Mouse (Mus musculus) forebrain, embryonic 16.5 days (tissue): ENCODE data around the gene Dda1. TPM values are rescaled to one million over a fixed set of nuclear protein-coding genes. Genes with fewer than 3 reads are reported as not detected.

ENCODE experiments used
- ATAC-seq: fragments of 200-750 bp; cut with Nextera tagmentation; 2 replicates; pipeline ENCODE4 v1.8.0; 2017; ENCODE audit warnings: mild to moderate bottlenecking, moderate library complexity
- H3K27ac ChIP-seq: fragments of 300-500 bp; sonication (generic); 2 replicates; pipeline ENCODE4 v1.5.1; 2014; ENCODE audit warnings: low read length, control low read depth
- H3K27me3 ChIP-seq: fragments of 300-500 bp; sonication (generic); replicated peaks from 2 replicates; pipeline ENCODE4 v1.6.1; 2014; ENCODE audit warnings: low read length; ENCODE audit not compliant: control insufficient read depth, insufficient read depth
- H3K36me3 ChIP-seq: fragments of 300-500 bp; sonication (generic); 2 replicates; pipeline ENCODE4 v1.6.1; 2014; ENCODE audit not compliant: control insufficient read depth, insufficient read depth
- H3K4me1 ChIP-seq: fragments of 300-500 bp; sonication (generic); replicated peaks from 2 replicates; pipeline ENCODE4 v1.6.1; 2014; ENCODE audit warnings: low read length; ENCODE audit not compliant: control insufficient read depth, insufficient read depth
- H3K4me2 ChIP-seq: fragments of 300-500 bp; sonication (generic); 2 replicates; pipeline ENCODE4 v1.6.1; 2014; ENCODE audit warnings: mild to moderate bottlenecking, low read length, control low read depth
- H3K4me3 ChIP-seq: fragments of 300-500 bp; sonication (generic); replicated peaks from 2 replicates; pipeline ENCODE4 v1.5.1; 2014; ENCODE audit warnings: mild to moderate bottlenecking, low read length, control low read depth
- H3K9ac ChIP-seq: fragments of 300-500 bp; sonication (generic); replicated peaks from 2 replicates; pipeline ENCODE4 v1.6.1; 2014; ENCODE audit warnings: low read depth, low read length, control low read depth
- H3K9me3 ChIP-seq: fragments of 300-500 bp; sonication (generic); 2 replicates; pipeline ENCODE4 v1.6.1; 2016; ENCODE audit warnings: low read length; ENCODE audit not compliant: control insufficient read depth
- WGBS: fragments of 180-500 bp; shearing (Covaris S2); extraction: QIAGEN DNeasy Blood & Tissue Kit; methylation state at CpG from one replicate; pipeline ENCODE4 v1.1.7; 2014; 5-methylcytosine and 5-hydroxymethylcytosine counted together
- polyA plus RNA-seq: library from polyadenylated mRNA; unstranded; fragments of >200 nt; fragmentation: Nextera tagmentation; extraction: Ambion mirVana; gene quantifications from 2 replicates; pipeline ENCODE4 v1.2.1, GENCODE M21; 2015

The Dda1 gene
- polyA plus RNA-seq, 1 experiment from 2014 or later = 236 TPM

- H3K9ac ChIP-seq = no peak overlapping the region
- H3K4me1 ChIP-seq = peaks cover 6% of the 10 kb centered on the region
- no peak overlapping the region for H3K27ac ChIP-seq
- H3K9me3 ChIP-seq = no peaks in the 10 kb centered on the region
- H3K4me3 ChIP-seq = no peak overlapping the region
- no peak overlapping the region for H3K4me2 ChIP-seq
- no peak for ATAC-seq
- WGBS = 28% methylated on average over 15 of the region's 15 CpGs
- no peaks in the 10 kb centered on the region for H3K27me3 ChIP-seq
- 0 out of 2 replicates have a peak, but pooled peaks cover 1% of the 10 kb centered on the region for H3K36me3 ChIP-seq
Observed at GRCm38 (mm10) chr8:71497881-71498501, 29.0 kb downstream of the Dda1 start.

- no peaks in the 10 kb centered on the region for H3K36me3 ChIP-seq
- no peak overlapping the region for H3K4me2 ChIP-seq
- H3K27me3 ChIP-seq = no peaks in the 10 kb centered on the region
- no peak overlapping the region for H3K4me3 ChIP-seq
- 48% methylated on average over 15 of the region's 16 CpGs for WGBS
- H3K4me1 ChIP-seq = peaks cover 6% of the 10 kb centered on the region
- H3K9me3 ChIP-seq = no peaks in the 10 kb centered on the region
- no peak overlapping the region for H3K27ac ChIP-seq
- no peak overlapping the region for H3K9ac ChIP-seq
- no peak for ATAC-seq
Observed at GRCm38 (mm10) chr8:71498816-71499690, 30.1 kb downstream of the Dda1 start.

DNA sequence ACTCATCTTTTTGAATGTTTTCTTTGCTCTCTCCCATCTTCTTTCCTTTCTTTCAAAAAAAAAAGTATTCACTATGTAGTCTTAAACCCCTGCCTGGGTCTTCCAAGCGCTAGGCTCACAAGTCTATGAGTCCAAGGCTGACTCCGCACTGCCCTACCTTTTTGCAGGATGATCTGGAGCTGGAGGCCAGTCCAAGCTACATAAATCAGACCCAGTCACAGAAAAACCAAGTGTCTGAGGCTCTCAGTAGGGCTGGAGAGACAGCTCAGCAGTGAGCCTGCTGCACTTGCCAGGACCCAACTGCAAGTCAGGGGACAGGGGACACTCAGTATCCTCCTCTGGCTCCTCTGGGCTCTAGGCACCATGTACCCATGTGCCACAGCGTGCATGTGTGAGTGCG, 35.4 kb downstream of the Dda1 start:
- Histone ChIP-seq H3K4me1 (peaks cover 6% of the 10 kb centered on the region; the same call in 1 of the 2 replicates), H3K4me3 (no peak overlapping the region), H3K27me3 (peaks cover 35% of the 10 kb centered on the region), H3K9ac (no peak overlapping the region), H3K36me3 (no peaks in the 10 kb centered on the region), H3K9me3 (no peaks in the 10 kb centered on the region), H3K4me2 (no peak overlapping the region), H3K27ac (no peak overlapping the region)
- WGBS = 94% methylated on average over 4 of the region's 4 CpGs
- ATAC-seq = no peak

GRCm38 (mm10) chr8:71505326-71505725, 36.3 kb downstream of the Dda1 start:
- peaks cover 39% of the 10 kb centered on the region for H3K27me3 ChIP-seq
- H3K4me1 ChIP-seq = peaks cover 6% of the 10 kb centered on the region; the same call in 1 of the 2 replicates
- H3K4me2 ChIP-seq = no peak overlapping the region
- H3K27ac ChIP-seq = no peak overlapping the region
- no peak overlapping the region for H3K9ac ChIP-seq
- 93% methylated on average over 4 of the region's 4 CpGs for WGBS
- H3K36me3 ChIP-seq = no peaks in the 10 kb centered on the region
- no peaks in the 10 kb centered on the region for H3K9me3 ChIP-seq
- no peak for ATAC-seq
- no peak overlapping the region for H3K4me3 ChIP-seq

DNA sequence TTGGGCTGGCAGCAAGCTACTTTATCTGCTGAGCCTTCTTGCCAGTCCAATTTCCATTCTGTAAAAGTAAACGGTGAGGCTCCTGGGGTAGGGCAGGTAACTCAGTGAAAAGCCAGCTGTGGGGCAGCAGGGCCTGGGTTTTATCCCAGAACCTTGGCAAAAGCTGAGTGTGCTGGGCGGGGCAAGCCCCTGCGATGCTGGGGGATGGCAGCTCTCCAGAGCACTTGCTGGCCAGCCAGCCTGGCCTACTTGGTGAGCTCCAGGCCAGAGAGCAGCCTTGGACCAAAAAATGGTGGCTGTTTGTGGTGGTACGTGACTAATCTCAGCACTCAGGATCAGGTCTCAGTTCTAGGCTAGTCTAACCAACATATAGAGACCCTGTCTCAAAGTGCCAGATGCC, 37.0 kb downstream of the Dda1 start:
- no peak overlapping the region for H3K4me3 ChIP-seq
- H3K27ac ChIP-seq = no peak overlapping the region
- H3K9me3 ChIP-seq = no peaks in the 10 kb centered on the region
- H3K4me2 ChIP-seq = no peak overlapping the region
- no peaks in the 10 kb centered on the region for H3K36me3 ChIP-seq
- ATAC-seq = no peak
- 82% methylated on average over 4 of the region's 4 CpGs for WGBS
- H3K9ac ChIP-seq = no peak overlapping the region
- peaks cover 6% of the 10 kb centered on the region; the same call in 1 of the 2 replicates for H3K4me1 ChIP-seq
- peaks cover 43% of the 10 kb centered on the region for H3K27me3 ChIP-seq

DNA sequence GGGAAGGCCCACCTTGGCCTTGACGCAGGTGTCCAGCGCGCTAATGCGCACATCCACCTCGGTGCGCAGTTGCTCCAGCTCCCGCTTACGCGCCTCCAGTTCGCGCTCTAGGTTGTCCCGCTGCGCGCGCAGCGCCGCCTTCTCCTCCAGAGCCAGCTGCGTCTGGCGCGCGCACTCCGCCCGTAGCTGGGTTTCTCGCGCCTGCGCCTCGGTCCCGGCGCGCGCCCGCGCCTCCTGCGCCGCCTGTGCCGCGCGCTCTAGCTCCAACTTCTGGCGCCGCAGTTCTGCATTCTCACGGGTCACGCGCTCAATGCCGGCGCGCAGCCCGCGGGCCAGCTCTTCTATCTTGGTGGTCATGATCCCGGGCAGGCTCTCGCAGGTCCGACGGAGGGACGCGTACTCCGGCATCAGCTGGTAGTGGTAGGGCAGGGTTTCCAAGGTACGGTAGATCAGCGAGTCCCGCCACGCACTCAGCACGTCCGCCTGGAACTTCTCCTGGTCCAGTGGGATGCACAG, 38.6 kb downstream of the Dda1 start:
- H3K4me1 ChIP-seq = peaks cover 6% of the 10 kb centered on the region; the same call in 1 of the 2 replicates
- H3K27ac ChIP-seq = no peak overlapping the region
- H3K9me3 ChIP-seq = no peaks in the 10 kb centered on the region
- peaks cover 43% of the 10 kb centered on the region for H3K27me3 ChIP-seq
- under 1% methylated on average over 57 of the region's 61 CpGs for WGBS
- peak; percentile 92 for ATAC-seq
- H3K4me3 ChIP-seq = peak overlapping the region; percentile 47
- H3K36me3 ChIP-seq = no peaks in the 10 kb centered on the region
- peak overlapping the region; percentile 55 for H3K9ac ChIP-seq
- peak overlapping the region; percentile 73 for H3K4me2 ChIP-seq

- Histone ChIP-seq H3K4me3 (no peak overlapping the region), H3K27ac (no peak overlapping the region), H3K9ac (no peak overlapping the region), H3K36me3 (no peaks in the 10 kb centered on the region), H3K9me3 (no peaks in the 10 kb centered on the region), H3K4me2 (no peak overlapping the region), H3K27me3 (peaks cover 43% of the 10 kb centered on the region), H3K4me1 (peaks cover 6% of the 10 kb centered on the region; the same call in 1 of the 2 replicates)
- ATAC-seq = no peak
- WGBS = 72% methylated on average over 2 of the region's 2 CpGs
Observed at GRCm38 (mm10) chr8:71509316-71509715, 40.3 kb downstream of the Dda1 start.

- no peaks in the 10 kb centered on the region for H3K36me3 ChIP-seq
- 72% methylated on average over 14 of the region's 14 CpGs for WGBS
- H3K9me3 ChIP-seq = no peaks in the 10 kb centered on the region
Observed at GRCm38 (mm10) chr8:71511644-71512043, 42.6 kb downstream of the Dda1 start, which contains the start of gene Plvap. TSS of gene Plvap (minus strand) at chr8:71511752.

DNA sequence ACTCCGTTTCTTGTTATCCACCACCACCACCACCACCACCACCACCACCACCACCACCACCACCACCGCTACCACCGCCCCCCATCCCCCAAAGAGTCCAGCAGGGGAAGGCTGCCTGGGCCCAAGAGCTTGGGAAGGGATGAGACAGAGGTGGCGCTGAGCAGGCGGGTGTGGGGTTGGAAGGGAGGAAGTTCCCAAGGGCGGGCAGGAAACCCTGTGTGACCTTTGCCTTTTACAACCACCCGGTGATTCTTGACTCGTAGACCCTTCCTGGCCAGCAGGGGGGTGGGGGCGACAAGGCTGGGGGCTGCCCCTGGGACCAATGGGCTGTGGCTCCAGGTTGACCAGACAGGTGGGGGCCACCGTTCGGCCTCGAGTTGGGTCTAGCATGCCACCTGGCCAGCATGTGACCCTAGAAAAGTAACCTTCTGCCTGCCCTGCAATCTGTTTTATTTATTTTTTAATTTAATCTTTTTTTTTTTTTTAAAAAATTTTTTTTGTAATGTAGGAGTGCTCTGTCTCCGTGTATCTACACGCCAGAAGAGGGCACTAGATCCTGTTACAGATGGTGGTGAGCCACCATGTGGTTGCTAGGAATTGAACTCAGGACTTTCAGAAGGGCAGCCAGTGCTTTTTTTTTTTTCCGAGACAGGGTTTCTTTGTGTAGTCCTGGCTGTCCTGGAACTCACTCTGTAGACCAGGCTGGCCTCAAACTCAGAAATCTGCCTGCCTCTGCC, 44.2 kb downstream of the Dda1 start:
- 77% methylated on average over 15 of the region's 15 CpGs for WGBS
- no peak for ATAC-seq
- H3K4me2 ChIP-seq = no peak overlapping the region
- H3K27ac ChIP-seq = no peak overlapping the region
- no peak overlapping the region for H3K9ac ChIP-seq
- peaks cover 20% of the 10 kb centered on the region for H3K27me3 ChIP-seq
- no peak overlapping the region for H3K4me3 ChIP-seq
- H3K9me3 ChIP-seq = no peaks in the 10 kb centered on the region
- H3K4me1 ChIP-seq = no peaks in the 10 kb centered on the region; the same call in 1 of the 2 replicates
- no peaks in the 10 kb centered on the region for H3K36me3 ChIP-seq

More at GRCm38 (mm10) chr8:71511644-71512043, 42.6 kb downstream of the Dda1 start, which contains the start of gene Plvap:
- H3K4me3 ChIP-seq = no peak within 1 kb of the TSS
- H3K4me1 ChIP-seq = peaks cover 6% of the 10 kb centered on the region; the same call in 1 of the 2 replicates
- ATAC-seq = no peak
- no peak within 1 kb of the TSS for H3K27ac ChIP-seq
- no peak within 1 kb of the TSS for H3K9ac ChIP-seq
- peaks cover 34% of the 10 kb centered on the region for H3K27me3 ChIP-seq
- H3K4me2 ChIP-seq = no peak within 1 kb of the TSS
